Mouse (Mus musculus) layer of hippocampus, adult 6 months (tissue): ENCODE measurements around the gene Mal. TPM values are rescaled to one million over a fixed set of nuclear protein-coding genes. Genes with fewer than 3 reads are reported as not detected.

Experiments used
- long read RNA-seq, 2 experiments: library from polyadenylated mRNA; unstranded; transcript quantifications; one replicate each; pipeline ENCODE4 v2.0.0; 2019 to 2020
- polyA plus RNA-seq: library from polyadenylated mRNA; unstranded; fragments of <200 nt; fragmentation: Nextera tagmentation; gene quantifications from 2 replicates; pipeline ENCODE4 v1.2.3, GENCODE M21; 2021

Gene Mal
- 112 and 148 TPM in 2 replicates for polyA plus RNA-seq
- long read RNA-seq, experiment 1, transcript Mal-202 (4 exons, 2,778 nt), result major isoform, 148 of 200 reads
- long read RNA-seq, experiment 1, partial matches to known transcripts, result 48 of 200 reads
- long read RNA-seq, experiment 1, other reads (novel, unspliced or antisense), result 4 of 200 reads
- long read RNA-seq, experiment 2, transcript Mal-202 (4 exons, 2,778 nt), result major isoform, 468 of 506 reads
- long read RNA-seq, experiment 2, partial matches to known transcripts, result 8 of 506 reads
- long read RNA-seq, experiment 2, other reads (novel, unspliced or antisense), result 30 of 506 reads

GRCm38 (mm10) chr2:127656086-127656720 is at the start of gene Mal:
TSS of gene Mal (minus strand) at chr2:127656695.

GRCm38 (mm10) chr2:127586694-127587513 is 69.6 kb downstream of the Mal start, which contains the start of the genes Zfp661 and Mrps5:
TSS of gene Zfp661 (minus strand) at chr2:127587094.
TSS of gene Mrps5 (plus strand) at chr2:127587222.

Other genes starting within 250 kb of the Mal start
- gene Gpat2, start 231.5 kb downstream of the Mal start, polyA plus RNA-seq, result not detected in 2 replicates
- gene Fahd2a, start 212.1 kb downstream of the Mal start, polyA plus RNA-seq, result 39.0 and 41.6 TPM in 2 replicates
- gene Kcnip3, start 134.6 kb downstream of the Mal start, polyA plus RNA-seq, result 37.6 and 39.6 TPM in 2 replicates
- 0.16 and 0.30 TPM in 2 replicates for gene Prom2, start 115.2 kb downstream of the Mal start, polyA plus RNA-seq
- gene Zfp661, start 69.6 kb downstream of the Mal start, polyA plus RNA-seq, result 2.1 and 2.8 TPM in 2 replicates
- 123 and 126 TPM in 2 replicates for gene Mrps5, start 69.5 kb downstream of the Mal start, polyA plus RNA-seq
- gene Mall, start 73.2 kb upstream of the Mal start, polyA plus RNA-seq, result 0.35 and 0.38 TPM in 2 replicates
- gene Nphp1, start 132.2 kb upstream of the Mal start, polyA plus RNA-seq, result 7.1 and 8.3 TPM in 2 replicates
- 134 and 146 TPM in 2 replicates for gene Mtln, start 135.8 kb upstream of the Mal start, polyA plus RNA-seq
- not detected in 2 replicates for gene Bub1, start 175.2 kb upstream of the Mal start, polyA plus RNA-seq
- gene Acoxl, start 182.2 kb upstream of the Mal start, polyA plus RNA-seq, result 0.05 TPM in 1 of 2 replicates, not detected in the other